Mouse (Mus musculus): ENCODE data around the gene Myo9a. TPM values are rescaled to one million over a fixed set of nuclear protein-coding genes. Genes with fewer than 3 reads are reported as not detected.

Myo9a gene
- polyA plus RNA-seq (2015; fragmentation: Nextera tagmentation; extraction: Ambion mirVana) = 6.1 and 6.7 TPM in 2 replicates

GRCm38 (mm10) chr9:59750267-59751065, at the start of gene Myo9a, which contains the start of gene Senp8:
Myo9a (plus strand) TSS chr9:59750896.
Senp8 (minus strand) TSS chr9:59750710.

GRCm38 (mm10) chr9:59960559-59960958, 209.9 kb downstream of the Myo9a start, which contains the start of gene Nr2e3:
Nr2e3 (minus strand) TSS chr9:59960659.

Other genes starting within 250 kb of the Myo9a start
- gene Hexa, start 211.4 kb upstream of the Myo9a start, polyA plus RNA-seq (2015; fragmentation: Nextera tagmentation; extraction: Ambion mirVana) = 59.0 and 62.2 TPM in 2 replicates
- 0.39 and 1.4 TPM in 2 replicates for gene Tmem202, start 211.0 kb upstream of the Myo9a start, polyA plus RNA-seq (2015; fragmentation: Nextera tagmentation; extraction: Ambion mirVana)
- gene Celf6, start 173.0 kb upstream of the Myo9a start, polyA plus RNA-seq (2015; fragmentation: Nextera tagmentation; extraction: Ambion mirVana) = 0.27 and 0.30 TPM in 2 replicates
- gene Parp6, start 133.6 kb upstream of the Myo9a start, polyA plus RNA-seq (2015; fragmentation: Nextera tagmentation; extraction: Ambion mirVana) = 12.8 and 14.4 TPM in 2 replicates
- 986 and 1,026 TPM in 2 replicates for gene Pkm, start 94.5 kb upstream of the Myo9a start, polyA plus RNA-seq (2015; fragmentation: Nextera tagmentation; extraction: Ambion mirVana)
- gene Gramd2, start 70.8 kb upstream of the Myo9a start, polyA plus RNA-seq (2015; fragmentation: Nextera tagmentation; extraction: Ambion mirVana) = 0.41 and 1.3 TPM in 2 replicates
- gene Senp8, start 186 bp upstream of the Myo9a start, polyA plus RNA-seq (2015; fragmentation: Nextera tagmentation; extraction: Ambion mirVana) = 5.5 and 6.0 TPM in 2 replicates
- 0.28 and 0.31 TPM in 2 replicates for gene Nr2e3, start 209.8 kb downstream of the Myo9a start, polyA plus RNA-seq (2015; fragmentation: Nextera tagmentation; extraction: Ambion mirVana)